Mouse (Mus musculus) kidney, postnatal 0 days (tissue): ENCODE results near the gene Cdc42bpa. TPM values are rescaled to one million over a fixed set of nuclear protein-coding genes. Genes with fewer than 3 reads are reported as not detected.

Source experiments
- ATAC-seq: fragments of 200-750 bp; cut with Nextera tagmentation; replicated peaks from 2 replicates; pipeline ENCODE4 v1.8.0; 2017; ENCODE audit warnings: low read depth, moderate number of reproducible peaks, moderate TSS enrichment, moderate library complexity; ENCODE audit not compliant: low FRiP score
- DNase-seq: peaks from one replicate; pipeline ENCODE4 v3.0.0-alpha.2; 2016; ENCODE audit warnings: low spot score
- H3K27ac ChIP-seq: fragments of 300-500 bp; sonication (generic); 2 replicates; pipeline ENCODE4 v1.5.1; 2014; ENCODE audit warnings: mild to moderate bottlenecking
- H3K27me3 ChIP-seq: fragments of 300-500 bp; sonication (generic); 2 replicates; pipeline ENCODE4 v1.6.1; 2014; ENCODE audit warnings: low read length, mixed read lengths; ENCODE audit not compliant: insufficient read depth
- H3K36me3 ChIP-seq: fragments of 300-500 bp; sonication (generic); 2 replicates; pipeline ENCODE4 v1.6.1; 2014; ENCODE audit warnings: low read length, mixed read lengths; ENCODE audit not compliant: insufficient read depth
- H3K4me1 ChIP-seq: fragments of 300-500 bp; sonication (generic); replicated peaks from 2 replicates; pipeline ENCODE4 v1.6.1; 2014; ENCODE audit warnings: antibody characterized with exemption, low read length, mixed read lengths; ENCODE audit not compliant: insufficient read depth
- H3K4me2 ChIP-seq: fragments of 300-500 bp; sonication (generic); 2 replicates; pipeline ENCODE4 v1.6.1; 2014; ENCODE audit warnings: mild to moderate bottlenecking, low read length, moderate library complexity, mixed read lengths
- H3K4me3 ChIP-seq: fragments of 300-500 bp; sonication (generic); replicated peaks from 2 replicates; pipeline ENCODE4 v1.5.1; 2014; ENCODE audit warnings: low read depth, low read length
- H3K9ac ChIP-seq: fragments of 300-500 bp; sonication (generic); 2 replicates; pipeline ENCODE4 v1.6.1; 2014; ENCODE audit warnings: low read depth, low read length
- H3K9me3 ChIP-seq: fragments of 300-500 bp; sonication (generic); replicated peaks from 2 replicates; pipeline ENCODE4 v1.6.1; 2016; ENCODE audit warnings: low read length, inconsistent platforms, mixed read lengths
- CTCF ChIP-seq: IDR thresholded peaks from 2 replicates; pipeline ENCODE4 v1.5.1; 2016; ENCODE audit warnings: antibody characterized with exemption, low read depth, mild to moderate bottlenecking, moderate library complexity
- WGBS: fragments of 180-500 bp; shearing (Covaris S2); extraction: QIAGEN DNeasy Blood & Tissue Kit; methylation state at CpG from one replicate; pipeline ENCODE4 v1.1.7; 2014; 5-methylcytosine and 5-hydroxymethylcytosine counted together
- polyA plus RNA-seq: library from polyadenylated mRNA; unstranded; fragments of >200 nt; fragmentation: Nextera tagmentation; extraction: Ambion mirVana; gene quantifications from 2 replicates; pipeline ENCODE4 v1.2.1, GENCODE M21; 2015

Gene Cdc42bpa
- polyA plus RNA-seq, result 15.8 and 17.4 TPM in 2 replicates

- H3K9me3 ChIP-seq, result no peaks in the 10 kb centered on the region
- H3K36me3 ChIP-seq, result no peaks in the 10 kb centered on the region
- peak; percentile 90 for ATAC-seq
- DNase-seq, result peak; percentile 87
- H3K9ac ChIP-seq, result peak within 1 kb of the TSS; percentile 96
- H3K4me1 ChIP-seq, result peaks cover 2% of the 10 kb centered on the region; the same call in 1 of the 2 replicates
- H3K4me3 ChIP-seq, result peak within 1 kb of the TSS; percentile 84
- peak within 1 kb of the TSS; percentile 86 for H3K4me2 ChIP-seq
- H3K27ac ChIP-seq, result peak within 1 kb of the TSS; percentile 99
- under 1% methylated on average over 87 of the region's 128 CpGs for WGBS
- TF ChIP-seq CTCF, result no peak
- no peaks in the 10 kb centered on the region for H3K27me3 ChIP-seq
Observed at GRCm38 (mm10) chr1:179959721-179960542, at the start of gene Cdc42bpa. TSS of gene Cdc42bpa (plus strand) at chr1:179960472.

DNA sequence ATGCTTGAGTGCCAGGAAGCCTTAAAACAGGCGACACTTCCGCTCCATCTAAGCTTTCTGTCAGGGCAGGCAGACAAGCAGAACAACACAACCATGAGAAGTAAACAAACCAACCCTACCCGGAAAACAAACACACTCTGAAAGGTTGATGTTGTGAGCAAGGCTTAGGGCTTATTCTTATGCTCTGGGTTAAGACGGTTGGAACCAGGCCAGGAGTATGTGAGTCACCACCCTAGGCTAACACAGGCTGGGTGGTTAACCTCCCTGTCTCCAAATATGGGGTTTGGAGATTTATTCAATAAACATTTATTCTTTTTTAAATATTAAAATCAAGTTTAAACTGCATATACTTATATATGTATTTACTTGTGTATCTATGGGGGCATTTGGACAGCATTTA lies 46.8 kb upstream of the Cdc42bpa start:
- H3K36me3 ChIP-seq, result no peaks in the 10 kb centered on the region
- H3K9me3 ChIP-seq, result no peaks in the 10 kb centered on the region
- H3K4me3 ChIP-seq, result no peak overlapping the region
- H3K27ac ChIP-seq, result no peak overlapping the region
- no peaks in the 10 kb centered on the region for H3K27me3 ChIP-seq
- WGBS, result 63% methylated on average over 4 of the region's 4 CpGs
- no peak for ATAC-seq
- no peak overlapping the region for H3K9ac ChIP-seq
- no peak for TF ChIP-seq CTCF
- DNase-seq, result peak; percentile 31
- no peak overlapping the region for H3K4me2 ChIP-seq
- H3K4me1 ChIP-seq, result no peaks in the 10 kb centered on the region

GRCm38 (mm10) chr1:179917036-179917435 lies 43.2 kb upstream of the Cdc42bpa start:
- ATAC-seq, result no peak

GRCm38 (mm10) chr1:179917481-179917880 lies 42.8 kb upstream of the Cdc42bpa start:
- no peaks in the 10 kb centered on the region for H3K9me3 ChIP-seq
- H3K4me3 ChIP-seq, result no peak overlapping the region
- H3K4me1 ChIP-seq, result no peaks in the 10 kb centered on the region
- 61% methylated on average over 11 of the region's 11 CpGs for WGBS
- no peak overlapping the region for H3K9ac ChIP-seq
- ATAC-seq (no peak), DNase-seq (no peak)
- no peaks in the 10 kb centered on the region for H3K27me3 ChIP-seq
- H3K27ac ChIP-seq, result no peak overlapping the region
- no peak for TF ChIP-seq CTCF
- H3K4me2 ChIP-seq, result no peak overlapping the region
- H3K36me3 ChIP-seq, result no peaks in the 10 kb centered on the region

More at GRCm38 (mm10) chr1:179917036-179917435, 43.2 kb upstream of the Cdc42bpa start:
- H3K9me3 ChIP-seq, result no peaks in the 10 kb centered on the region
- no peaks in the 10 kb centered on the region for H3K4me1 ChIP-seq
- H3K4me2 ChIP-seq, result no peak overlapping the region
- 38% methylated on average over 4 of the region's 4 CpGs for WGBS
- H3K4me3 ChIP-seq, result no peak overlapping the region
- no peaks in the 10 kb centered on the region for H3K36me3 ChIP-seq
- no peak for TF ChIP-seq CTCF
- no peaks in the 10 kb centered on the region for H3K27me3 ChIP-seq
- H3K9ac ChIP-seq, result no peak overlapping the region
- peak; percentile 37 for DNase-seq
- no peak overlapping the region for H3K27ac ChIP-seq

- Histone ChIP-seq H3K27me3 (no peaks in the 10 kb centered on the region), H3K36me3 (no peaks in the 10 kb centered on the region), H3K4me3 (no peak overlapping the region), H3K9ac (no peak overlapping the region), H3K9me3 (no peaks in the 10 kb centered on the region), H3K27ac (no peak overlapping the region), H3K4me2 (no peak overlapping the region), H3K4me1 (0 out of 2 replicates have a peak, but pooled peaks cover 9% of the 10 kb centered on the region)
- WGBS, result 88% methylated on average over 8 of the region's 8 CpGs
- DNase-seq (no peak), ATAC-seq (no peak)
- TF ChIP-seq CTCF, result no peak
Observed at GRCm38 (mm10) chr1:179919656-179920436, 40.4 kb upstream of the Cdc42bpa start.
